In genomic region chr4:94766176-94766575, GRCm38 (mm10) we compare ENCODE assay signal across 26 mouse cellular contexts. TPM values are rescaled to one million over a fixed set of nuclear protein-coding genes. Genes with fewer than 3 reads are reported as not detected.
"Had no signal": no experiment of that assay in that cellular context is flagged by ENCODE, and none has a peak within 500 bp of the region (broad histone marks: within the 10 kb centered on the region; RNA-seq: fewer than 3 reads in every experiment).

No protein-coding gene starts in this region.

- H3K9ac ChIP-seq: heart, embryonic 12.5 days; hindbrain, embryonic 12.5 days; hindbrain, embryonic 14.5 days; limb, embryonic 12.5 days; liver, embryonic 13.5 days; liver, embryonic 15.5 days; liver, postnatal 0 days had no signal

- H3K27me3 ChIP-seq: heart, embryonic 12.5 days; hindbrain, embryonic 12.5 days; limb, embryonic 12.5 days; liver, embryonic 13.5 days; liver, embryonic 15.5 days had no signal

- DNase-seq: gastrocnemius, adult 2 months; gastrocnemius, postnatal 10 days; gastrocnemius, postnatal 25 days; heart, postnatal 10 days; heart, postnatal 36 days; kidney, adult 18-20 months; kidney, adult 8-10 months; kidney, postnatal 10 days; kidney, postnatal 25 days; kidney, postnatal 4 days; liver; liver, embryonic 13.5 days; liver, postnatal 0 days had no signal

- H3K36me3 ChIP-seq: heart, embryonic 10.5 days; heart, embryonic 12.5 days; hindbrain, embryonic 10.5 days; hindbrain, embryonic 12.5 days; limb, embryonic 12.5 days; liver, embryonic 13.5 days; liver, embryonic 15.5 days had no signal

- ATAC-seq: hindbrain, embryonic 16.5 days; inflammation-experienced regulatory T-cells, adult 6 months; intestine, postnatal 0 days; liver, postnatal 0 days had no signal

- H3K4me1 ChIP-seq: hindbrain, embryonic 10.5 days; hindbrain, embryonic 12.5 days; liver, embryonic 13.5 days; liver, embryonic 15.5 days had no signal

- H3K27ac ChIP-seq: gastrocnemius, adult 2 months; heart, embryonic 10.5 days; hindbrain, embryonic 10.5 days; hindbrain, embryonic 12.5 days; hindbrain, embryonic 14.5 days; layer of hippocampus, adult 2 months; left cerebral cortex, adult 2 months; limb, embryonic 12.5 days; liver, embryonic 13.5 days; liver, embryonic 15.5 days had no signal

- H3K9me3 ChIP-seq: heart, embryonic 10.5 days; hindbrain, embryonic 10.5 days; hindbrain, embryonic 12.5 days; limb, embryonic 12.5 days; liver, embryonic 13.5 days; liver, embryonic 15.5 days had no signal

- H3K4me3 ChIP-seq: gastrocnemius, adult 2 months; heart, embryonic 10.5 days; heart, embryonic 12.5 days; hindbrain, embryonic 10.5 days; hindbrain, embryonic 12.5 days; layer of hippocampus, adult 2 months; left cerebral cortex, adult 2 months; limb, embryonic 12.5 days; liver, embryonic 13.5 days; liver, embryonic 15.5 days had no signal

- H3K4me2 ChIP-seq: heart, embryonic 12.5 days; hindbrain, embryonic 12.5 days; hindbrain, embryonic 14.5 days; limb, embryonic 12.5 days; liver, embryonic 11.5 days; liver, embryonic 13.5 days; liver, embryonic 15.5 days had no signal

RNA-seq across cellular contexts. Expression of gene Tek, which starts 27.1 kb away (rescaled TPM):
- polyA plus RNA-seq: inflammation-experienced regulatory T-cells, adult 6 months had no signal
